Mouse (Mus musculus) adrenal gland, adult (tissue): ENCODE data around the gene Klk1b27.
"Not testable (repeated sequence)": the region's sequence is repeated elsewhere in the genome, so short reads cannot be mapped to it uniquely, and the experiment has no call there.

Experiments used
- DNase-seq, 2 experiments: peaks; one replicate each; pipeline ENCODE4 v3.0.0; 2022 to 2023; ENCODE audit warnings: low spot score in 1 of 2; ENCODE audit not compliant: inconsistent age in 2 of 2

The Klk1b27 gene

GRCm38 (mm10) chr7:44051990-44052389, at the start of gene Klk1b27:
Klk1b27 (plus strand) TSS chr7:44052290.
- DNase-seq: not testable (repeated sequence)

- DNase-seq: no peak
These were observed 47.2 kb upstream of the Klk1b27 start for GRCm38 (mm10) chr7:44004847-44005246.

- DNase-seq: not testable (repeated sequence)
These were observed 40.2 kb upstream of the Klk1b27 start, which contains the start of gene Klk1b26 for GRCm38 (mm10) chr7:44011868-44012267. Klk1b26 (plus strand) TSS chr7:44012168.

GRCm38 (mm10) chr7:44014666-44015065, 37.4 kb upstream of the Klk1b27 start:
- DNase-seq: not testable (repeated sequence)

- no peak for DNase-seq
These were observed 37.0 kb upstream of the Klk1b27 start for GRCm38 (mm10) chr7:44015071-44015470.

GRCm38 (mm10) chr7:44072117-44072516, 20.0 kb downstream of the Klk1b27 start:
- no peak for DNase-seq

- no peak for DNase-seq
These were observed 25.6 kb downstream of the Klk1b27 start for GRCm38 (mm10) chr7:44077703-44078102.

GRCm38 (mm10) chr7:44096111-44096510, 44.0 kb downstream of the Klk1b27 start:
- no peak for DNase-seq

- not testable (repeated sequence) for DNase-seq
These were observed 49.9 kb downstream of the Klk1b27 start, which contains the start of gene Klk1b21 for GRCm38 (mm10) chr7:44102028-44102427. Klk1b21 (plus strand) TSS chr7:44102328.
